Mouse (Mus musculus) forebrain, embryonic 14.5 days (tissue): ENCODE results near the gene Irak3. TPM values are rescaled to one million over a fixed set of nuclear protein-coding genes. Genes with fewer than 3 reads are reported as not detected.

Source experiments
- ATAC-seq: fragments of 200-750 bp; cut with Nextera tagmentation; 2 replicates; pipeline ENCODE4 v1.8.0; 2017; ENCODE audit warnings: mild to moderate bottlenecking, moderate library complexity
- DNase-seq: peaks from one replicate; pipeline ENCODE4 v3.0.0-alpha.2; 2015; ENCODE audit warnings: low spot score
- H3K27ac ChIP-seq: fragments of 300-500 bp; sonication (generic); 2 replicates; pipeline ENCODE4 v1.5.1; 2014; ENCODE audit warnings: low read depth, mild to moderate bottlenecking, control low read depth, low read length, moderate library complexity
- H3K27me3 ChIP-seq: fragments of 300-500 bp; sonication (generic); replicated peaks from 2 replicates; pipeline ENCODE4 v1.6.1; 2014; ENCODE audit warnings: low read length, control low read depth, mixed read lengths; ENCODE audit not compliant: control insufficient read depth, insufficient read depth
- H3K36me3 ChIP-seq: fragments of 300-500 bp; sonication (generic); 2 replicates; pipeline ENCODE4 v1.6.1; 2014; ENCODE audit warnings: low read length, control low read depth; ENCODE audit not compliant: control insufficient read depth, insufficient read depth
- H3K4me1 ChIP-seq: fragments of 300-500 bp; sonication (generic); 2 replicates; pipeline ENCODE4 v1.6.1; 2014; ENCODE audit warnings: antibody characterized with exemption, low read length, control low read depth; ENCODE audit not compliant: control insufficient read depth, insufficient read depth
- H3K4me2 ChIP-seq: fragments of 300-500 bp; sonication (generic); 2 replicates; pipeline ENCODE4 v1.6.1; 2014; ENCODE audit warnings: mild to moderate bottlenecking, control low read depth, low read length
- H3K4me3 ChIP-seq: fragments of 300-500 bp; sonication (generic); 2 replicates; pipeline ENCODE4 v1.5.1; 2014; ENCODE audit warnings: low read depth, low read length, control low read depth
- H3K9ac ChIP-seq: fragments of 300-500 bp; sonication (generic); 2 replicates; pipeline ENCODE4 v1.6.1; 2014; ENCODE audit warnings: mild to moderate bottlenecking, low read length, control low read depth, moderate library complexity
- H3K9me3 ChIP-seq: fragments of 300-500 bp; sonication (generic); replicated peaks from 2 replicates; pipeline ENCODE4 v1.6.1; 2016; ENCODE audit warnings: low read length, control low read depth, mixed read lengths; ENCODE audit not compliant: control insufficient read depth
- WGBS: fragments of 180-500 bp; shearing (Covaris S2); extraction: QIAGEN DNeasy Blood & Tissue Kit; methylation state at CpG from one replicate; pipeline ENCODE4 v1.1.7; 2014; 5-methylcytosine and 5-hydroxymethylcytosine counted together
- polyA plus RNA-seq: library from polyadenylated mRNA; unstranded; fragments of >200 nt; fragmentation: Nextera tagmentation; extraction: Ambion mirVana; gene quantifications from 2 replicates; pipeline ENCODE4 v1.2.1, GENCODE M21; 2014

Gene Irak3
- polyA plus RNA-seq, 1 experiment from 2014 or later = 0.27 TPM

DNA sequence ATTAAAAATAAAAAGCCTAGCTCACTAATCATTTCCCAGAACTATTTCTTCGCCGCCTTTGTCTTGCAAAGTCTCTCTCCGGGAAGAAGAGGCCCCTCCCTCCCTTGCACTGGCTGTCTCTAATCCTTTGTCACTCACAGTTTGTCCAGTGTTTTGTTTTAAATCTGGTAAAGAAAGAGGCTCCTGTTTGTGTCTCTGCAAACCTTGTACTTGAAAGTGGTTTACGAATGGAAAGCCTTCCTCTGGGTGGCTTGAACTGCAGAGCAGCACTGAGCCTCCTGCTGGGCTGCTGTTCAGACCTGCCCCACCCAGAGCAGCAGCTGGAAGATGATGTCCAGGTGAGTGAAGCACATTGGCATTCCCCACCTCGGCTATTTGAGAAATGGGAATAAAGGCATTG, 30.6 kb downstream of the Irak3 start:
- Histone ChIP-seq H3K27me3 (no peaks in the 10 kb centered on the region), H3K36me3 (no peaks in the 10 kb centered on the region), H3K27ac (no peak overlapping the region), H3K4me2 (no peak overlapping the region), H3K4me3 (no peak overlapping the region), H3K9ac (no peak overlapping the region), H3K4me1 (no peaks in the 10 kb centered on the region), H3K9me3 (no peaks in the 10 kb centered on the region)
- no peak for ATAC-seq
- DNase-seq = no peak
- WGBS = 12% methylated on average over 5 of the region's 5 CpGs

DNA sequence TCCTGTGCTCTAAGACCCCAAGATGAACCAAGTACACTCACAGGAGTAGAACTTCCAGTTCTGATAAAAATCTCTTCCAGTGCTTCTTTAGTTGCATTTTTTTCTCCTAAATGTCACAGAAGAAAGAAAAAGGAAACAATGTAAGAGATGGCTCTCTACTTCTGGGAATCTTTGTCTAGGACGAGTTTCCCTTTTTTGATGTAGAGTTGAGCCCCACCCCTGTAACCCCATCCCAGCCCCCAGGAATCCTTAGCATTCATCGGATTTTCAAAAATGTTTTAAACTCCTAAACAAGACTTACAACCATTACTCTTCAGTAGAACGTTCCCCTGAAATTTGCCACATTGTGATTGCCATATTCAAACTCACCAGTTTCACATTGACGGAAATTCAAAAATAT, 31.7 kb downstream of the Irak3 start:
- WGBS = 74% methylated on average over 4 of the region's 4 CpGs
- no peak for ATAC-seq

DNA sequence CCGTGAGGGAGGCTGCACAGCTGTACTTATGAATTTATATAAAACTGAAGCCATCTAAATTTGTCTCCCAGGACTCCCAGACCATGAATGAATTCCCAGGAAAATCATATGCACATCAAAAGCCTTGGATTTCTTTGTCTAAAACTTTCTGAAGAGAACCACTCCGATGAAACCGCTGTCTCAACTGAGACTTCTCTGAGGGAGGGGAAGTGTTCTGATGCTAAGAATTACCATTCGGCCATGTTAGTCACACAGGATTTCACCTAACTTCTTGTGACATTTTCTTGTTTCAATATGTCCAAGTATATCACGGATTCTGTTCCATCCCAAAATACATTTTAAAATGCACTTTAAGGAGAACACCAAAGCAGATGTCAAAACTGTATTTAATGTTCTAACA, 32.1 kb downstream of the Irak3 start:
- H3K36me3 ChIP-seq = no peaks in the 10 kb centered on the region
- 82% methylated on average over 5 of the region's 5 CpGs for WGBS
- no peak for DNase-seq
- no peak overlapping the region for H3K27ac ChIP-seq
- H3K4me2 ChIP-seq = no peak overlapping the region
- no peak for ATAC-seq
- H3K9ac ChIP-seq = no peak overlapping the region
- no peaks in the 10 kb centered on the region for H3K27me3 ChIP-seq
- H3K4me1 ChIP-seq = no peaks in the 10 kb centered on the region
- no peak overlapping the region for H3K4me3 ChIP-seq
- no peaks in the 10 kb centered on the region for H3K9me3 ChIP-seq

More for the DNA sequence above, 31.7 kb downstream of the Irak3 start:
- Histone ChIP-seq H3K27me3 (no peaks in the 10 kb centered on the region), H3K4me2 (no peak overlapping the region), H3K36me3 (no peaks in the 10 kb centered on the region), H3K4me1 (no peaks in the 10 kb centered on the region), H3K9ac (no peak overlapping the region), H3K27ac (no peak overlapping the region), H3K9me3 (no peaks in the 10 kb centered on the region), H3K4me3 (no peak overlapping the region)
- no peak for DNase-seq

DNA sequence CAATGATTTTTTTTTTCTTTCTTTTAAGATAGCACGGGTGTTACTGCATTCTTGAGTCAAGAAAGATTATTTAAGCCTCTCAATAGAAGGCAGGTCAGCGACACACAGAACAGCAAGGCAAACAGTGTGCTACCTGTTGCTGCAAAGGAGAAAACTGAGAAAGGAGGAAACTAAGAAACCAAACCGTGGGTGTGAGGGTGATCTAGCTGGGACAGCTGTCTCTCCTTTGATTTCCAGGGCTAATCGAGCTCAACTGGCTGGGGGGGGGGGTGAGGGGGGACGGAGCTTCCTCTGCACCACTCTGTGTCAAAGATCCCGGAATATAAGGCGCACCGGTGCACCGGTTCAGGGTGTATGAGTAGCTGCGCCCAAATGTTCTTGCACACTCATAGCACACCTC, 32.9 kb downstream of the Irak3 start:
- H3K9me3 ChIP-seq = no peaks in the 10 kb centered on the region
- no peaks in the 10 kb centered on the region for H3K27me3 ChIP-seq
- WGBS = 69% methylated on average over 10 of the region's 10 CpGs
- ATAC-seq = no peak
- H3K36me3 ChIP-seq = no peaks in the 10 kb centered on the region
- no peak overlapping the region for H3K4me3 ChIP-seq
- no peak for DNase-seq
- no peak overlapping the region for H3K27ac ChIP-seq
- H3K4me1 ChIP-seq = no peaks in the 10 kb centered on the region
- H3K4me2 ChIP-seq = no peak overlapping the region
- no peak overlapping the region for H3K9ac ChIP-seq

DNA sequence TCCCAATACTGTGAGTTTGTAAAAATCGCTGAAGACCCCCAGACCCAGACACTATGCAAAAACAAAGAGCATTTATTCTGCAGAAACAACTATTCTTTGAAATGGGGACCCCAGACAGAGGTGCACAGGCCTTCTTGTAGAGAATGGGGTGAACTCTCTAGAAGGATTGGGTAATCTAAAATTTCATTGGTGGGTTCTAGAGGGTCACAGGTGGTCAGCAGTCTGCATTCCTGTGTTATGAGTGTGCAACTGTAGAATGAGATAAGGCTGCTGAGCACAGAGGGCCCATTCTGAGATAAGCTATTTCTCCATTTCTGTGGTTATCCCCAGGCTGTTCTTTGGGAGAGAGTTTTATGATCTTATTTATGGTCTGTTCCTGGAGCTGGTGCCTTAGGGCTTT, 33.9 kb downstream of the Irak3 start:
- Histone ChIP-seq H3K27ac (no peak overlapping the region), H3K4me2 (no peak overlapping the region), H3K4me1 (no peaks in the 10 kb centered on the region), H3K9me3 (no peaks in the 10 kb centered on the region), H3K27me3 (no peaks in the 10 kb centered on the region), H3K36me3 (no peaks in the 10 kb centered on the region), H3K4me3 (no peak overlapping the region), H3K9ac (no peak overlapping the region)
- ATAC-seq (no peak), DNase-seq (no peak)
- WGBS = 80% methylated on average over 1 of the region's 1 CpGs

DNA sequence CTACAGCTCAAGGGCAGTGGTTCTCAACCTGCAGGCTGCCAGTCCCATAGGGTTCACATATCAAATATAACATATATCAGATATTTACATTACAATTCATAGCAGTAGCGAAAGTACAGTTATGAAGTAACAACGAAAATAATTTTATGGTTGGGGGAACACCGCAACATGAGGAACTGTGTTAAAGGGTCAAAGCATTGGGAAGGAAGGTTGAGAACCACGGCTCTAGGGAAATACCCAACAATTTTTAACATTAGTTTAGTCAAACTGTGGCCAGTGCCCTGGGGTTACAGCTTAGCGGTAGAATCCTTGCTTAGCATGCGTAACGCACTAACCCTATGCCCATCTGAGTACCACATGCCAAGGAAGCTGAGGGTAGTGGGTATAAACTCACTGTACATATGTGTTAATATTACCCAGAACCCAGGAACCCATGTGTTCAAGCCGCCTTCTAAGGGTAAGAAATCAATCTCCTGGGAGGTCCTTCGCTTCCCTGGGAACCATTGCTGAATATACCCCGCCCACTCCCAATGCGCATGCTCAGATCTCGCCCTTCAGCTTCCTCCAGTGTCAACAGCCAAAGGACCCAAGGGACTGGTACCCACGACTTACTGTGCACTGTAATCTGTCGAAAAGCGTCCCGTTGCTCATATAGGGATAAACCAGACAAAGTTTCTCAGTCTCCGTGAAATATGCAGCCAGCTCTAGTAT, 36.0 kb downstream of the Irak3 start:
- Histone ChIP-seq H3K4me1 (no peaks in the 10 kb centered on the region), H3K27ac (no peak overlapping the region), H3K9ac (no peak overlapping the region), H3K27me3 (no peaks in the 10 kb centered on the region), H3K4me3 (no peak overlapping the region), H3K9me3 (no peaks in the 10 kb centered on the region), H3K36me3 (no peaks in the 10 kb centered on the region), H3K4me2 (no peak overlapping the region)
- no peak for DNase-seq
- 90% methylated on average over 17 of the region's 17 CpGs for WGBS
- no peak for ATAC-seq

DNA sequence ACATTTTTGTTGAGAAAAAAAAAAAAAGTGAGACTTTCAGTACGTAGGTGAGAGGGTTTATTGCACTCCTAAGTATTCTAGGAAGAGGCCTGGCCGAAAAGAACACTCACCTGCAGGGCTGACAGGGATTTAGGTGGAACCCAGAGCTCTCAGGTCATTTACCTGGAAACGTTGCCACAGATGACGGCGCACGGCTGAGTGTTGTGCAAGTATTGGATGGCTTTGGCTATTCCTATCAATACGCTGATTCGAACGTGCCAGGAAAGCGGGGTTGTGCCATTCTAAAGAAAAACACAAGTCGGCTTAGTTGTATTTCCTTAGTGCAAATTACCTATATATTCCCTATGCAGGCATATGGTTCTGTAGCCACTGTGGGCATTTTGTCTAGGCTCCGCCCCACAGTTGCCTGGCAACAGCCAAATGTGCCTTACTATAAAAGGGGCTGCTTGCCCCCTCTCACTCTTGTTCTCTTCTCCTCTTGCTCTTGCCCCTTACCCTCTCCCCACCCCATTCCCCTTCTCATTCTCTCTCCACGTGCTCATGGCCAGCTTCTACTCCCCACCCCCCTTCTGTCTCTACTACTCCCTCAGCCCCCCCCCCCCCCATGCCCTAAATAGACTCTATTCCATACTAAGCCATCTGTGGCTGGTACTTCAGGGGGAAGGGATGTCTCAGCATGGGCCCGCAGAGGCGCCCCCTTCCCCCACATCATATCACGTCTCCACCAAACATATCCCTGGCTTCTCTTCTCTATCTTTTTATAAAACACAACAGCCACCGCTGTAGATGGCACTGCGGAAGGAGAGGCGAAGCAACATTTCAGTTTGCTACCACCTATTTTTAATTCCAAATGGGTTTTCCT, 36.8 kb downstream of the Irak3 start:
- no peak overlapping the region for H3K4me2 ChIP-seq
- H3K36me3 ChIP-seq = no peaks in the 10 kb centered on the region
- no peaks in the 10 kb centered on the region for H3K9me3 ChIP-seq
- H3K27me3 ChIP-seq = no peaks in the 10 kb centered on the region
- DNase-seq (no peak), ATAC-seq (no peak)
- H3K4me1 ChIP-seq = no peaks in the 10 kb centered on the region
- 86% methylated on average over 19 of the region's 19 CpGs for WGBS
- no peak overlapping the region for H3K4me3 ChIP-seq
- no peak overlapping the region for H3K27ac ChIP-seq
- no peak overlapping the region for H3K9ac ChIP-seq

DNA sequence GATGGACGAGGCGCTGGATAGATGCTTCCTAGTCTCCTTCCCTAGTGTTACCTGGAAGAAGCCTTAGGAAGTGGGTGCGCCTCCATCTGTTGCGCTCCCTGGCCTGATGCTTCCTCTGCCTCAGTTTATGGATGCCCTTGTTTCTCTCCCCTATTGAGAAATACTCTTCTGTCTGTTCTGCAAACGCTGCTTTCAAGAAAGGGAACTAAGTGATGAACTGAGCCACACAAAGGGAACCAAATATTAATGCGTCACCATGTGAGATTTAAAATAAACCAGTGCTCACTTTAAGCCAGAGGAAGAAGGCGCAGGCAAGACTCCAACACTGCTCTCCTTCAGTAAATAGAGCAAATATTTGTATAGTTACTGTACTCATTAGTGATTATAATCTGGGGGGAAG, 38.4 kb downstream of the Irak3 start:
- WGBS = 92% methylated on average over 7 of the region's 7 CpGs
- no peaks in the 10 kb centered on the region for H3K4me1 ChIP-seq
- no peak overlapping the region for H3K27ac ChIP-seq
- no peak overlapping the region for H3K4me3 ChIP-seq
- H3K9me3 ChIP-seq = no peaks in the 10 kb centered on the region
- H3K36me3 ChIP-seq = no peaks in the 10 kb centered on the region
- DNase-seq = no peak
- H3K9ac ChIP-seq = no peak overlapping the region
- no peaks in the 10 kb centered on the region for H3K27me3 ChIP-seq
- H3K4me2 ChIP-seq = no peak overlapping the region
- ATAC-seq = no peak

DNA sequence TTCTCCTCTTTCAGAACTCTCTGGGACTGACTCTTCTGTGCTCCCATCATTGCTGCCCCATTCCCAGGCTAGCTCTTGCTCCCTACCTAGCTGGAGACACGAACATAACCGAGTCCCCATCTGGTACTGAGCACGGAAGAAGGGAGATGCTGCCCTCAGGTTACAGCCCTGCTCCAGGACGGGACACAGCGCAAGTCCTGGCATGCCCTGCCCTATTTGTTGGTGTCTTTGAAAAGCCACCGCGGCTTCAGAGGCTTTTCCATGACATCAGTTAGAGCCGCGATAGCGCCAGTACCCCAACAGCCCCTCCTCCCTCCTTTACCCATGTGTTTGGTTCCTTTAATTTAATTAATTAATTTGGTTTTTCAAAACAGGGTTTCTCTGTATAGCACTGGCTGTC, 39.1 kb downstream of the Irak3 start:
- H3K27me3 ChIP-seq = no peaks in the 10 kb centered on the region
- no peaks in the 10 kb centered on the region for H3K4me1 ChIP-seq
- H3K4me3 ChIP-seq = no peak overlapping the region
- H3K4me2 ChIP-seq = no peak overlapping the region
- ATAC-seq (no peak), DNase-seq (no peak)
- WGBS = 86% methylated on average over 10 of the region's 10 CpGs
- H3K9ac ChIP-seq = no peak overlapping the region
- H3K9me3 ChIP-seq = no peaks in the 10 kb centered on the region
- H3K36me3 ChIP-seq = no peaks in the 10 kb centered on the region
- no peak overlapping the region for H3K27ac ChIP-seq
